In the genomic region with DNA sequence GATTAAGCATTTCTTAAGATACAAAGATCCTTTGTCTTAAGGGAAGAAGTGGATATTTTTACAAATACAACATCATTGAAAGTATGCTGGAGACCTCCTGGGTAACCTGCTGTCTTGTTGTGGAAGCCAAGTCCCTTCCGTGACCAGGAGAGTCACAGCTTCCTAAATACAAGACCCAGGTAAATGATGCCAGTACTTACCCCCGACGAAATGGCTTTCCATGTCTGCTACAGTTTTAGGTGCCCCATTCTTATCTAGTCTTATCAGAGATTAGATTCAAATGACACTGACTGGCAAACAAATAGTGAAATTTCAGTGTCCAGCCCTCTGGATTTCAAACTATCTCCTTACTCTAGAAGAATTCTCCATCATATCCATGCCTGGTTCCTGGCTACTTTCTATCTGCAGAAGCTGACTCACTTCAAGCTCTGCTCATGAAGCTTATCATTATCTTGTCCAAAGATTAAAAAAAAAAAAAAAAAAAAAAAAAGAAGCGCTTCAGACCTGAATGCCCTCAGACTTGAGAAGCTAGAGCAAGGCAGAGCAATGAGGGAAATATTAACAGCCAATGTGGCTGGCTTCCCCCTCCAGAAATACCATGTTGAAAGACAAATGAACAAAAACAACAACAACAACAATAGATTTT, we compare ENCODE assay signal across 15 mouse cellular contexts. TPM values are rescaled to one million over a fixed set of nuclear protein-coding genes. Genes with fewer than 3 reads are reported as not detected.
DNase-seq lines count a peak whose midpoint lies in the region; ATAC-seq lines count a peak whose summit lies in the region.
"Had no signal": no experiment of that assay in that cellular context is flagged by ENCODE, and none has a peak within 500 bp of the region (broad histone marks: within the 10 kb centered on the region; RNA-seq: fewer than 3 reads in every experiment).

No protein-coding gene starts in this region.

- no peak overlapping the region for H3K27ac ChIP-seq in hindbrain, embryonic 13.5 days
- H3K27ac ChIP-seq in hindbrain, embryonic 12.5 days, result no peak overlapping the region
- H3K27ac ChIP-seq: liver, embryonic 13.5 days had no signal

- H3K9me3 ChIP-seq in hindbrain, embryonic 13.5 days, result no peaks in the 10 kb centered on the region
- H3K9me3 ChIP-seq in hindbrain, embryonic 12.5 days (replicated peaks), result no peaks in the 10 kb centered on the region
- H3K9me3 ChIP-seq: heart, embryonic 12.5 days; liver, embryonic 13.5 days had no signal

- no peak for ATAC-seq in hindbrain, embryonic 13.5 days (ENCODE audit: low FRiP score)
- no peak for ATAC-seq in hindbrain, embryonic 12.5 days (ENCODE audit: low FRiP score)

- peak overlapping the region; percentile 65 for H3K4me3 ChIP-seq in hindbrain, embryonic 13.5 days
- no peak overlapping the region for H3K4me3 ChIP-seq in hindbrain, embryonic 12.5 days
- H3K4me3 ChIP-seq: heart, embryonic 12.5 days; liver, embryonic 13.5 days had no signal

- peak overlapping the region; percentile 55 for H3K9ac ChIP-seq in hindbrain, embryonic 13.5 days
- H3K9ac ChIP-seq in hindbrain, embryonic 12.5 days, result no peak overlapping the region
- H3K9ac ChIP-seq: heart, embryonic 12.5 days; liver, embryonic 13.5 days had no signal

- peaks cover 11% of the 10 kb centered on the region for H3K4me1 ChIP-seq in hindbrain, embryonic 13.5 days (replicated peaks)
- peaks cover 10% of the 10 kb centered on the region for H3K4me1 ChIP-seq in hindbrain, embryonic 12.5 days
- H3K4me1 ChIP-seq: liver, embryonic 13.5 days had no signal

- DNase-seq in cerebellum, adult 18-20 months, result peak; percentile 31 to 42
- no peak for DNase-seq in cerebellum, postnatal 4 days (ENCODE audit: low spot score in 2 of 2)
- peak; percentile 3 for DNase-seq in right cerebral cortex, adult 18-20 months
- DNase-seq in right cerebral cortex, postnatal 4 days, result no peak
- DNase-seq in adrenal gland, adult 8-10 months, result no peak
- no peak for DNase-seq in heart, adult 18-20 months
- DNase-seq: adrenal gland, postnatal 25 days; heart, postnatal 36 days; kidney, adult 18-20 months; kidney, postnatal 25 days; liver, embryonic 13.5 days; thymus, adult 2 months had no signal

- H3K27me3 ChIP-seq in hindbrain, embryonic 13.5 days, result peaks cover 16% of the 10 kb centered on the region; the same call in 1 of the 2 replicates
- H3K27me3 ChIP-seq in hindbrain, embryonic 12.5 days, result peaks cover 35% of the 10 kb centered on the region

- no peaks in the 10 kb centered on the region for H3K36me3 ChIP-seq in hindbrain, embryonic 13.5 days
- H3K36me3 ChIP-seq in hindbrain, embryonic 12.5 days, result no peaks in the 10 kb centered on the region
- H3K36me3 ChIP-seq: heart, embryonic 12.5 days; liver, embryonic 13.5 days had no signal

- WGBS in hindbrain, embryonic 13.5 days, result 81% methylated on average over 4 of the region's 4 CpGs
- WGBS in hindbrain, embryonic 12.5 days, result 92% methylated on average over 4 of the region's 4 CpGs

- H3K4me2 ChIP-seq in hindbrain, embryonic 13.5 days, result peak overlapping the region; percentile 84
- no peak overlapping the region for H3K4me2 ChIP-seq in hindbrain, embryonic 12.5 days (replicated peaks)
- H3K4me2 ChIP-seq: heart, embryonic 12.5 days; liver, embryonic 13.5 days had no signal

RNA-seq across cellular contexts. Expression of gene Arpp21, which starts 4.9 kb away (rescaled TPM):
- 40.2 and 44.0 TPM in 2 replicates for polyA plus RNA-seq in hindbrain, embryonic 13.5 days (2015; fragmentation: Nextera tagmentation; extraction: Ambion mirVana)
- 9.8 and 19.9 TPM in 2 replicates for polyA plus RNA-seq in hindbrain, embryonic 12.5 days (2016; fragmentation: Nextera tagmentation; extraction: Ambion mirVana)
- 1 to 10 TPM in 1 of 4 experiments, under 1 TPM in 3; 0.20 to 1.0 (median 0.58) TPM for total RNA-seq in adrenal gland, adult 8-10 months (2022)
- 1 to 10 TPM; 1.4 TPM for total RNA-seq in heart, adult 18-20 months (2021)
- total RNA-seq: adrenal gland, postnatal 25 days had no signal

Comparison
In these comparisons a context has a peak if more than half of its experiments do, and no peak if none do; other contexts are left out.
1. DNase-seq: peak in cerebellum, adult 18-20 months (2 of 2) and right cerebral cortex, adult 18-20 months (single experiment); none in cerebellum, postnatal 4 days (0 of 2), right cerebral cortex, postnatal 4 days (single experiment), adrenal gland, adult 8-10 months (single experiment) and heart, adult 18-20 months (0 of 2).